Mouse (Mus musculus) c-Kit-negative CD71-positive TER-119-positive erythroid progenitor cells, embryonic 14.5 days (primary cell): ENCODE measurements around the gene Slc26a5.

ENCODE experiments used
- DNase-seq: peaks from one replicate; pipeline ENCODE4 v3.0.0-alpha.2; 2013; ENCODE audit warnings: low read depth, low spot score

The Slc26a5 gene

DNA sequence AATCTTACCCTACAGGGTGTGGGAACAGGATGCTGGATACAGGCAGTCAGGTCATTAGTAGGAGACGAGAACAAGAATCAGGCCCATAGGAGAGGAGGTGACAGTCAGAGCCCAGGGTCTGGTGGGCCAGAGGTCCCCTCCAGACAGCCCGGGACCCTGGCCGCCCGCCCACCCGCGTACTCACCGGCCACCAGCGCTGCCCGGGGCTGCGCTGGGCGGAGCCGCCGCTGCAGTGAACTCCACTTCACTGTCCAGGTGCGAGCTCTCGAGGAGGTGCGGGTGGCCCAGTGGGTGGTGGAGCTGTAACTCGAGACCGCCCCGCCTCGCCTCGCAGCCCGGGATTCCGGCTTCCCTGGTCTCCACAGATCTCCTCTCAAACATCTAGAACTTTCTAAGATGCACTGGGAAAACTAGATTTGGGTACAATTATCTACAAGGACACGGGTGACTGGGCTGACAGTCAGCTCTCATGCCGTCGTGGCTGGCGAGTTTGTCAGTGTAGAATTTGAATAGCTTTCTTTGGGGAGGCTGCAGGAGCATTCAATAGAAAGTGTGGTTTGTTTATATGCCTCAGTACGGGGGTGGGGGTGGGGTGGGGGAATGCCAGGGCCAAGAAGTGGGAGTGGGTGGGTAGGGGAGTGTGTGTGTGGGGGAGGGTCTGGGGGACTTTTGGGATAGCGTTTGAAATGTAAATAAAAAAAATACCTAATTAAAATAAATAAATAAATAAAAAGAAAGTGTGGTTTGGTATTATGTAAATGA lies at the start of gene Slc26a5:
Gene Slc26a5 (minus strand): TSS at position 259 of the 762 bp plus-strand sequence.
- no peak for DNase-seq

DNA sequence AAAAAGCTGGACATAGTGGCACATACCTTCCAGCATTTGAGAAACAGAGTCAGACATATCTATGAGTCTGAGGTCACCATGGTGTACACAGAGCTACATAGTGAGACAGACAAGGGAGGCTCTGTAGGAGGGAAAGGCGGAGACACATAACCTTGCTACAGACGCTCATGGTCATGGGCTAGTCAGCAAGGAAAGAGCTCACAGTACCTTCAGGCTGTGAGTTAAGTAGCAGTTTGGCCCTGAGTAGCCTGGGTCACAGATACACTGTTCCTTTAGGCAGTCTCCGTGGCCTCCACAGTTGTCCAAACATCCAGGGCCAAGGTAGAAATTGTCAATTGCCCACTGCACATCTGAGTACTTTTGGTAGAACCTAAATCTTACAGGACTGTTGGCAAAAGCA lies 49.4 kb upstream of the Slc26a5 start:
- DNase-seq = no peak

DNA sequence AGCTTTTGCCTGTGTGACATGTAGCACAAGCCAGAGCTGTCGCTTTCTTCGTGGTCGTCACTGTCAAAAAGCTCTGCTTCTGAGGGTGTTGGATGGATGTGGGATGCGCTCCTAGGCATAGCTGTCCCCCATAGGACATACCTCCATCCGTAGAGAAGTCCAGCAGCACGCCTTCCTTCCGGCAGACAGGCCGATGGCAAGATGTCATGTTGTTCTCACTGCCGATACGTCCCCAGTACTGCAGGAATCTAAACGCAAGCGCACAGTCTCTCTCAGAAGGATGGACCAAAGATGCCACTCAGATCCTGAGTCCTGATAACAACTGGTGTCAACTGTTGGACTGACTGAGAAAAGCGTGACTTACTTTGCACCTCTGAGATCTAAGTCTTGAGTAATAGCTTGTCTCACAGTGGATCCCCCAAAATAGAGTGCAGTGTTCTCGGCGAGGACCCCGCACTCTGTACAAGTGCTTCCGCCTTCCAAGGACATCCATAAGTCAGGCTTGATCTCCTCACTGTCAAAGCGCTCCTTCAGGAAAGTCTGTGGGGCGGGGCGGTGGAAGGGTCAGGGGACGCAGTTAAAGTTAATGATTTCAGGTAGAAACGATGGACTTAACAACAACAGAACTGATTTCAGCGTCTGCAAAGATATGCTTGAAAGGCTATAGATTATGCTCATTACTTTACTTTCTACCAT lies 47.6 kb upstream of the Slc26a5 start:
- no peak for DNase-seq

DNA sequence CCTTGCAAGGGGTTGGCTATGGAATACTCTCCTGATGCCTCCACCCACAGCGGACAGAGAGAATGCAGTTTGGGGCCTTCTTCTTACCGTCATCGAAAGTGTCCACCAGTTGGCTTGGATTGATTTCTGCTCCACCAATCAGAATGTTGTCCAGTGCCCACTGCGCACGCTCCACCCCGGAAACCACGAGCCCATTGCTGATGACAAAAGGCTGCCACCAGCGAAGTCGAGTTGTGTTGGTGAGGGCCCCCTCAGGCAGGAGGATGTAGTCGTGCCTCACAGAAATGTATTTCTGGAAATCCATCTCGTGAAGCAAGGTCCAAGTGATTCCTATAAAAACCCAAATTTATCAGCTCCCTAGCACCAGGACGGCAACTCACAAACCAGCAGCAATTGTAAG lies 45.3 kb upstream of the Slc26a5 start:
- DNase-seq = no peak

DNA sequence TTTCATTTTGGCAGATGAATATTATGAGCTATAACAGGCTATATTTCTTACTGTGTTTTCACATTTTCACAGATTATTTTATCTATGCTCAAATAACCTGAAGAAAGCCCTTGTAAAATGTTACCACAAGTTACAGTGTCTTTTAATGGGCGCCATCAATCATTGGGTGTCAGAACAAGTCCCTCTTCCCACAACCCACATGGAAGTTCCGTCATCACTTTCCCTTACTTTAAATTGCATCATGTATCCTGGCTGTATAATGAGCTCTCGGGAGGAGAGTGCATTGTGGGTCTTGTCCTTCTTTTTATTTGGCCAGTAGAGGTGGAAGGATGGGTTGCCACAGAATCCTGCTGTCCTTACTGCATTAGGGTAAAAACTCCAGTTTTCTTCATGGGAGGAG lies 44.3 kb upstream of the Slc26a5 start:
- no peak for DNase-seq

DNA sequence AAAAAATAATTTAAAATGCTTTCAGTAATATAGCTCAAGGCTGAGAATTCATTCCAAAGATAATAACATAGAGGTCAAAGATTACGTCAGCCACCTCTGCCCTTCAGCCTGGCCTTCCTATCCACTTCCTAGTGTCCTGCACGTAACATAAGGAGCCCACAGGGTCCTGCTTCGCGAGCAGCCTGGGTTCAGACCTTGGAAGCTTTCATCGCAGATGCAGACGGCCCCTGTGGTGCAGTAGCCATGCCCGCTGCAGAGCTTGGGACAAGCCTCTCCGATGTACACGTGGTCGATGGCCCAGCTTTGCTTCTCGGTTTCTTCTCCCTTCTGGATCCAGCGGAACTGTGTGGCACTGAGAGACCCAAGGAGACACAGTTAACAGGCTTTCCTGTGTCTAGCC lies 36.0 kb upstream of the Slc26a5 start:
- DNase-seq = no peak

DNA sequence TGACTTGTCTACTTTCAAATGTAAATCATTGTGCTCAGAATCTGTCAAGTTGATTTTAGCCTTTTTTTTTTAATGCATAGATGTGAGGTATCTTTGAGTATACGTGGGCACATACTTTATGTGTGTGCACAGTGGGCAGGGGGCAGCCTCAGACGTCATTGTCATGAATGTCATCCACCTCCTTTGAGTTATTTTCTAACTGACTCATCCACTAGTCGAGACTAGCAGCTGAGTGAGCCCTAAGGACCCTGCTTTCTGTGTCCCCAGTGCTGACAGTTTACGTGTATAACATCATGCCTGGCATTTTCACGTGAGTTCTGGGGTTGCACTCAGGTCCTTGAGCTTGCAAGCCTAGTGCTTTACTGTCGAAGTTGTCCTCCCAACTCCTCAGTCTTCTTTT lies 35.5 kb upstream of the Slc26a5 start:
- DNase-seq = no peak

DNA sequence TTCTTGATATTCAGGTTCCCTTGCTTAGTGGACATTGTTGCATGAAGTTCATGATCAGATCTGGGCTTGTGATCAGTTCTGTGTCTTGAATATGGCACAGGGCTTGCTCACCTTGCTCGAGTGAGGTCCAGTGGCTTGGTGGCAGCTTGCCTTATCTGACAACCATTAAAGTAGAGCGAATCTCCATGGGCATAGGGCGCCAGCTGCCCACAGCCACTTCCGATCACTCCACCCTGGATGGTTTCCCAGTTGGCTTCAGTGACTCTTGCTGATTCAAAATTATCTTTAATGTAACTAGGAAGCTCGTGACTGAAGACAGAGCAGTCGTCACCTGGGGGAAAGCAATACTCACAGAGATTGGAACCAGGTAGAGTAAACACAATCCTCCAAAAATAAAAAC lies 33.5 kb upstream of the Slc26a5 start:
- no peak for DNase-seq

DNA sequence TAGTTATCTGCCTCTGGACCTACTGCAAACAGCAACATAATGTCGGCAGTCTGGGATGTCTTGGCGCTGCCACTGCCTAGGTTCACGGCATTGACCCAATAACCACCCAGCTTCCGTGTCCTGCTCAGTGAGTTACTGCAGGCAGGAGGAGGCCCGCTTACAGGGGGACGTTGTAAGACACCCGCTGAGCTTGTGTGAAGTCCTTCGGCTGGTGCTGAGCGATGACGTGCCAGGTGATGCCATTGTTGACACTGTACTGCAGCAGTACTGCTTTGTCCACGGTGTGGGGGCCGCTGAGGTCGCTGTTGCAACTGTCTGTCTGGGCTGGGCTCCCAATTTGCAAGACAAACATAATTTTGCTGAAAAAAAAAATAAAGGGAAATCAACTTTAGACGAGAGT lies 31.2 kb upstream of the Slc26a5 start:
- DNase-seq = no peak

DNA sequence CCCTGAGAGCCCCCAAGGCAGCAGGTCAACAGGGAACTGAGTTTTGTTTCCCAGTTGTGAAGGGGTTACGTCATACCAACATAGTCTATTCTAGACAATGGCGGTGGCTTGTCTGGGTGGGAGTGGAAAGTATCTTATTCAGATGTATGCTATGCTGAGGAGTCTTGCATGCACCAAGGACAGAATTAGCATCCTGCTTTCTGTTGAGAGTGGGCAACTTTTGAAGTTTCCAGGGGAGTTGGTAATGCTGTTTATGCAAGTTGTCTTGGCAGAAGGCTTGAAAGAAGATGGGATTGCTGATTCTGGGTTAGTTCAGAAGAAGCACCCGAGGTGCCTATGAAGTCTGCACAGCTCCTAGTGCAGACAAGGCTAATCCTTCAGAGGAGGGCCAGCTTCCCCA lies 28.8 kb upstream of the Slc26a5 start:
- no peak for DNase-seq

DNA sequence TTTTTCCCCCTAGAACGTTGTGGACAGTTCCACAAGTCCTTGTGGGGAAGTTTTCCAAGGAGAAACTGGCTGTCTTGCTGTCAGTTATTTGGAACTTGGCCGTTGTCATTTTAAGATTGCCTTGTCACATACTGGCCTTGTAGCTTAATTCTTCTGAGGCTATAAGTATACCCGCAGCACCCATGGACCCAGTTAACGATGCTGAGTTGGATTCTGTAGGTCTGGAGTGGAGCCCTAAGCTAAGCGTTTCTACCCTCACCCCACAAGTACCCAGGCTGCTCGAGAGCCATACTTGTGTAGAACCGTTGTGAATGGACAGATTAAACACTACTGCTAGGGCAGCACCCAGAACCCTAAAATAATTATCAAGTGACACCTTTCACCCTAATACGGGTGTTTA lies 1.3 kb upstream of the Slc26a5 start:
- DNase-seq = no peak

DNA sequence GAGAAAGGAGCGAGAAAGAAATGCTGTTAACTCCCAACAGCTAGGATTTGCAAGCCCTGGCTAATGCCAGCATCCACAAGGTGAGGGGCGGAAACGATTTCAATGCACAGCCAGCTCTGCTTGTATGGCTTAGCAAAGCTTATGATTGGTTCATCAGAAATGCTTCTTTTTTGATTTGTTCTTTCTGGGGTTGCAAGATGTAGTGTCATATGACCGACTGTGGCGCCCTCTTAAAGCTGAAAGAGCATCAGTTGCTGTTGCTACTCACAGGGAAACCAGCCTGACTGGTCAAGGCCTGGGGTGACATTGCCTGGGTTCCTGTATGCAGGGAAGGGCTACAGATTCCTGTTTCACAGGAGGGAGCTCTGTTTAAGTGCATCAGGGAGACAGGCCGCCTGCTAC lies 908 bp upstream of the Slc26a5 start:
- no peak for DNase-seq

DNA sequence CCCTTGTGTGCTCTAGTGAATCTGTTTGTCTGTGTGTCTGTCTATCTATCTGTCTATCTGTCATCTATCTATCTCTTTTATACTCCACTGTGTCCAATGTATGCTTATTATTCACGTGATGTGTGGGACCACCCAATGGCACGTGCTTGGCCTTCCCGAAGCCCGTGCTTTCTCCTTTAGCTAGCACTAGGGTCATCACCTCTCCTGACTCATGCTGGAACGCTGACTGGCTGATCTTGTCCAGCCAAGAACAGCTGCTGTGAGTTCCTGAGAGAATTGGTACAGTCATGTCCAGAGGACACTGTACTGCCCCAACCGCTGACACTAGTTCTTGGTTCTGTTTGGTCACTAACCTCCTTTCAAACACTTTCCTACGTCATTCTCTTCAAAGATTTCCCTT lies 6.8 kb downstream of the Slc26a5 start:
- DNase-seq = no peak

DNA sequence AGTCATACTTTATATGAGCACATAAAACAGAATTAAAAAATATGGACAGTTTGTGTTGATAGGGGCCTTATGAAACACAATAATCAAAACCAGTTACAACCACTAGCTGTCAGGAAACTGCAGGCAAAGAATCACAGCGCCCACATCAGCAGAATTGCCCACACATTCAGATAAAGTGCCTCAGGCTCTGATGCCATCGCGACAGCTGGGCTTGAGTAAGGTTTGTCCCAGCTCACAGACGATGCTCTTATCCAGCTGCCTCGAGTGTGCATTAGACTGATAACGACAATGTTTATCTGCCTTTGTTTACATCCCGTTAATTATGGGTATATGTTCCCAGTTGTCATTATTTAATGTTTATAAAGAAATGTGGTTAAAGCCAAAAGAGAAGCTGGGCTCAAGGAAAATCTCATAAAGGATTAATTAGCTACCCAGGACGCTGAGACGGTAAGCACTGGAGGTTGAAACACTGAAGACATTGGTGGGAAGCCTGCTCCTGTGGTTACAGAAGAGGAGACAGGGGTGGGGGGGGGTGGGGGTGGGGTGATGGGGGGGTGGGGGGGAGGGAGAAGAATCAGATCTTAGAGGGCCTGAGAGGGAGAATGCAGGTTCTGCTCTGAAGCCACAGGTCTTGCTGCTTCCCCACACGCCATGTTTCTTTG lies 13.6 kb downstream of the Slc26a5 start:
- DNase-seq = no peak

DNA sequence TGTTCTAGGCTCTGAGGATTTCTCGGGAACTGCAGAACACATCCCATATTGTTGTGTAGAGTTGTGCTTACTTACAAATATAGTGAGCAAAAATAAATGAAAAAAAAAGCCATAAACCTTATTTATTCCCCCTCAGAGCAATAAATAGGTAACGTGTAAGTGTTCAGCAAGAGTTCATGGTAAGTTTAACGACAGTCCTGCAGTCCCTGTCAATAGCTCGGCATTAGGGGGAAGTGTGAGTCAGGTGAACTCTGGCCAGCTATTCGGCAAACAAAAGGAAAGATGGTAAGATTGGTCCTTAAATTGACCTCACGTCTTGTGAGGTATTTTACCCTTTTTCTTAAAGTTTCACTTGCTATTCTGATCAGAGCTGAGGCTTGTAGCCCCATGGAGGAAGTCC lies 18.0 kb downstream of the Slc26a5 start:
- no peak for DNase-seq

DNA sequence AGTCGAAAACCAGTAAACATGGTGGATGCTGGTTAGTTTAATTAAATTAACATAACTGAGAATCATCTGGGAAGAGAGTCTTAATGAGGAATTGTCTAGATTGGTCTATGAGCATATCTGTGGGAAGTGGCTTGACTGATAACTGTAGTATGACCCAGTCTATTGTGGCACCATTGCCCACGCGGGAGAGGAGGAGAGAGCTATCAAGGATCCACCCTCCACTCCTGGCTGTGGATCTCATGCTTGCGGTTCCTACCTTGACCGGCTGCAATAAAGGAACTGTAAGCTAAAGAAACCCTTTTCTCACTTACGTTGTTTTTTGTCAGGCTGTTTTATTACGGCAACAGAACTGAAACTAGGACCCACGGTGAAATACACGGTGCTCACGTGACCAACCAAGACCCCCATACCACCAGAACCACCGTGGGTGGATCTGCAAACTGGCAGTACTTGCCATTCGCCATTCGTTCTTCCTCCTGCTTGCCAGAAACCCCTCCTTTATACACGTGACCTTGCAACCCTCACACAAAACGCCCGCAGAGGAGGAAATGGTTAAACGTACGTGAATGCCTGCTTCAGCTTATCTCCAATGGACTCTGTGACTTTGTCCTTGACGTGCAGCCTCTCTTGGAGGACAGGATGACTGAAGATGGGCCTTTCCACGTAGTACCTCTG lies 18.7 kb downstream of the Slc26a5 start:
- DNase-seq = no peak

DNA sequence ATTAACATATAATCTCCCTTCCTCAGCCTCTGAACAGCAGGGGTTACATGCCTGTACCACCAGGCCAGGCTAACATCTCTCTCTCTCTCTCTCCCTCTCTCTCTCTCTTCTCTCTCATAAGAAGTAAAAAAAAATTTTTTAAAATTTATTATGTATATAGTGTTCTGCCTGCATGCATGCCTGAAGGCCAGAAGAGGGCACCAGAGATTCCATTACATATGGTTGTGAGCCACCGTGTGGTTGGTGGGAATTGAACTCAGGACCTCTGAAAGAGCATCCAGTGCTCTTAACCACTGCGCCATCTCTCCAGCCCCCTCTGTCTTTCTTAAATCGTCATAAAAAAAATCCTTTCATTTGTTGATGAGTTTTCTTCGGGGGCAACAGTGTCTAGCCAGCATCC lies 20.7 kb downstream of the Slc26a5 start:
- no peak for DNase-seq

DNA sequence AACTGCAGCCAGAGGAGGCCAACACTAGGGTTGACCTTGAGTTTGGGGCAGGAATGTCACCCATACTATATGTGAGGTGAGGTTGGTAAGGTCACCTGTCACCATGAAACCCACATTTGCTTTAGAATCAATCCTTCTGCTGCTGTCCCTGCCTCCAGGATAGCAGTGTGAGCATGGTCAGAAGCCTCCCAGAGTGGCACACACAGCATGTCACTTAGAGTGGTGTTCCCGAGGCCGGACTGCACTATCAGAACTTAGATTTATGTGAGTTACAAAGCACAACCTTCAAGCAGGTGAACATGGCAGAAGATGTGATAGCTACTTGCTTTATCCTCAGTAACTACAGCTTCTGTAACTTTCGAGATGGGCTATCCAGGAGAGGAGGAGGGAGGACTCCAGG lies 33.6 kb downstream of the Slc26a5 start:
- DNase-seq = no peak

DNA sequence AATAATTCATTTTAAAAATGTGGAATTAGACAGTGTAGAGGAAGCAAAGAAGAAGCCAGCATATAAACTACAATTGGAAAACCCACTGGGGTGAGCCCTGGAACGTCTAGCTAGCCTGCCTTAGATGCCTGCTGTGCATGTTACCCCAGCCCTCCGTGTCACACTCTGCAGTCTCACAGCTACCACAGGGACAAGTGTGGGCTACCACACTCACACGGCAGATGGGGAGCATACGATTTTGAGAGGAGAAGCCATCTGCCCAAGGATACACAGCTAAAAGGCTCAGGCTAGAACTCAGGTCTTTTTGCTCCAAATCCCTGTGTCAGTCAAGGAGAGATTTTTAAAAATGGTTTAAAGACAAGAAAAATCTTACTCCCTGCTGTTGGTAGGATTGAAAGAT lies 36.5 kb downstream of the Slc26a5 start:
- no peak for DNase-seq

DNA sequence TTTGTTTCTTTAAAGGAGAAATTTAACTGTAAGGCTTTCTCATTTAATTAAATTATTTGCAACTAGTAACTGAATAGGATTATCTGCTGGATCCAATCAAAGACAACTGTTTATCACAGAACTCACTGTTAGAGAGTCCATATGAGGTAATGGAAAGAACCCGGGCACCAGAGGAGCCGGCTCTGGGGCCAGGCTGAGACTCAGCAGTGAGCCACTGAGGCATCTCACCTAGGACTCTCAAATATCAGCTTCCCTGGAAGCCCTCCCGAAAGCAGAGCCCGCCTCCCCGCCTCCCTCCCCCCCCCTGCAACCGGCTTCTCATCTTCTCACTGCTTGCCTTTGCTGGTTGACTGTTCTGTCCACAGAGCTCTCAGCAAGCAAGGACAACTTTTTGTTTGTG lies 37.8 kb downstream of the Slc26a5 start:
- DNase-seq = no peak

DNA sequence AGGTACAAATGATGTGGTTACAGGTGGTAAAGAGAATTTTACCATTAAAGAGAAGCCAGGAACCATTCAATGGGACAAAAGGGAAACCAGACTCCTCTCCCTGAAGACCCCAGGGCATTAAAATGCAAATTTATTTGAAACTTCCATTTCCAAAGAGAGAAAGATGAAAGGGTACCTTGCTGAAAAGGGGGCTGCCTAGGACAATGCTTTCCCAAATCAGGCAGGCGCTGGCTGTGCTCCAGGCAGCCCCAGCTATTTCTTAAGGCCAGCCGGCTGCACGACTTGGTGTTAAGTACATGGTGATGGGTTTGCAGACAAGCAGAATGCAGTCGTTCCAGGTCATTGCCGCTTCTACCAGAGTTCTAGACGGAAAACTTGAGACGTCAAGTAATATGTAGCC lies 39.0 kb downstream of the Slc26a5 start:
- no peak for DNase-seq

DNA sequence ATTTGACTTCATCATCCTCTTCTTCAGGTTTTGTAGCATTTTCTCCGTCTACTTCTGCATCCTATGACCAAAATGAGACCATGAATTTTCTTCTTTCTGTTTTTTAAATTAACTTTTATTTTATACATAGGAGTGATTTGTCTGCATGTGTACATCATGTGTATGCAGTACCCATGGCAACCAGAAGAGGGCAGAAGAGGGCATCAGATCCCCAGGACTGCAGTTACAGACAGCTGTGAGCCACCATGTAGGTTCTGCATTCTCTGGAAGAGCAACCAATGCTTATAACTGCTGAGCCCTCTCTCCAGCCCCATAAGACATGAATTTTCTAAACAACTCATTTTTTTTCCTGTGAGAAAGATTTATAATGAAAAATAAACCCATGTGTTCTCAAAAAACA lies 51.4 kb downstream of the Slc26a5 start:
- DNase-seq = peak; percentile 22
